Mouse (Mus musculus) testis, postnatal 10 days (tissue): ENCODE measurements around the gene Dapk3.
"Not testable (repeated sequence)": the region's sequence is repeated elsewhere in the genome, so short reads cannot be mapped to it uniquely, and the experiment has no call there.

ENCODE experiments used
- DNase-seq: peaks from one replicate; pipeline ENCODE4 v3.0.0; 2021; ENCODE audit warnings: low spot score

The Dapk3 gene

GRCm38 (mm10) chr10:81178927-81179326, 3.9 kb upstream of the Dapk3 start:
- no peak for DNase-seq

- no peak for DNase-seq
These were observed 3.1 kb upstream of the Dapk3 start for GRCm38 (mm10) chr10:81179451-81180342.

- no peak for DNase-seq
These were observed 1.9 kb upstream of the Dapk3 start for GRCm38 (mm10) chr10:81180946-81181345.

GRCm38 (mm10) chr10:81181860-81182259, 945 bp upstream of the Dapk3 start:
- DNase-seq: not testable (repeated sequence)

- no peak for DNase-seq
These were observed 1.0 kb downstream of the Dapk3 start, which contains the start of gene 4930442H23Rik for GRCm38 (mm10) chr10:81183805-81184204. TSS of gene 4930442H23Rik (minus strand) at chr10:81183849.

- no peak for DNase-seq
These were observed 2.0 kb downstream of the Dapk3 start for GRCm38 (mm10) chr10:81184765-81185164.

GRCm38 (mm10) chr10:81187161-81187560, 4.4 kb downstream of the Dapk3 start:
- no peak for DNase-seq

GRCm38 (mm10) chr10:81189821-81190220, 7.0 kb downstream of the Dapk3 start:
- DNase-seq: no peak

- peak; percentile 75 for DNase-seq
These were observed 7.6 kb downstream of the Dapk3 start for GRCm38 (mm10) chr10:81190236-81190911.

GRCm38 (mm10) chr10:81190912-81191321, 8.1 kb downstream of the Dapk3 start:
- DNase-seq: peak; percentile 57

GRCm38 (mm10) chr10:81191342-81191982, 8.7 kb downstream of the Dapk3 start:
- no peak for DNase-seq

- peak; percentile 83 for DNase-seq
These were observed 9.6 kb downstream of the Dapk3 start for GRCm38 (mm10) chr10:81192270-81192967.

GRCm38 (mm10) chr10:81192968-81193501, 10.2 kb downstream of the Dapk3 start:
- no peak for DNase-seq

- DNase-seq: peak; percentile 74
These were observed 11.4 kb downstream of the Dapk3 start for GRCm38 (mm10) chr10:81193991-81194774.

- no peak for DNase-seq
These were observed 12.5 kb downstream of the Dapk3 start for GRCm38 (mm10) chr10:81195300-81195699.

- no peak for DNase-seq
These were observed 13.8 kb downstream of the Dapk3 start for GRCm38 (mm10) chr10:81196470-81197065.

- no peak for DNase-seq
These were observed 14.5 kb downstream of the Dapk3 start for GRCm38 (mm10) chr10:81197305-81197704.

GRCm38 (mm10) chr10:81198230-81198629, 15.4 kb downstream of the Dapk3 start:
- DNase-seq: peak; percentile 71

- DNase-seq: no peak
These were observed 16.2 kb downstream of the Dapk3 start for GRCm38 (mm10) chr10:81198990-81199389.

GRCm38 (mm10) chr10:81200141-81200540, 17.3 kb downstream of the Dapk3 start:
- no peak for DNase-seq
